Mouse (Mus musculus) lung, postnatal 4 days (tissue): ENCODE data around the gene Ooep.
A peak's percentile ranks its signal among the peaks of the same experiment; 100 is the strongest.
"Not testable (repeated sequence)": the region's sequence is repeated elsewhere in the genome, so short reads cannot be mapped to it uniquely, and the experiment has no call there.

Experiments used
- DNase-seq, 2 experiments: peaks; one replicate each; pipeline ENCODE4 v3.0.0; 2021

Gene Ooep

DNA sequence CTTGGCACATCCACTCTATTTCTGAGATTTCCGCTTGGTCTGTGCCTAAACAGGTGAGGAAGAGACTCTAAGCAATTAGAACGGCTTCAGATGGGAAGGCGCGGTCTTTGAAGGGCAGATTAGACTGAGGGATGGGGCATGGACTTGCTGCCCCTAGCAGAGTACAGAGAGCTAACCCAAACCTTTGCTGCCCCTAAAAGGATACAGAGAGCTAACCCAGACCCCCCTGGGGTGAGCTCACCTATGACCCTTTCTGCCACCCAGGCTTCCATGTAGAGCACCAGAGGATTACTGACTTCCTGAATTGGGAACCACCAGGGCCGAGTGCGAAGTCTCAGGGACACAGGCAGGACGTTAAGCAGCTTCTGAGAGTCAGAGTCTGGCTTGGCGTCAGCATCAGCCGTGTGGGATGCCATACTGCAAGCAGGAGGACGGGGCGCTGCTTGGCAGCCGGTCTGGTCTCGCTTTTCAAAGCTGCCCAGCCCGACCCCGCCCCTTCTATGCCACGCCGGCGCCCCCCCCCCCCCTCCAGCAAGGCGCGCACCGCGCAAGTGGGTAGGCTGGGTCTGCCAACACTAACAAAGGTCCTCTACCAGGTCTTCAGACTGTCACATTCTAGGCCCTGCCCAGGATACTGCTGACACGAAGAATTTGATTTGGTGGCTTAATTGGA is at the start of gene Ooep:
Gene Ooep, minus strand, starts transcription at position 613 of the 673 bp plus-strand sequence.
- peak; percentile 15 to 42 for DNase-seq

DNA sequence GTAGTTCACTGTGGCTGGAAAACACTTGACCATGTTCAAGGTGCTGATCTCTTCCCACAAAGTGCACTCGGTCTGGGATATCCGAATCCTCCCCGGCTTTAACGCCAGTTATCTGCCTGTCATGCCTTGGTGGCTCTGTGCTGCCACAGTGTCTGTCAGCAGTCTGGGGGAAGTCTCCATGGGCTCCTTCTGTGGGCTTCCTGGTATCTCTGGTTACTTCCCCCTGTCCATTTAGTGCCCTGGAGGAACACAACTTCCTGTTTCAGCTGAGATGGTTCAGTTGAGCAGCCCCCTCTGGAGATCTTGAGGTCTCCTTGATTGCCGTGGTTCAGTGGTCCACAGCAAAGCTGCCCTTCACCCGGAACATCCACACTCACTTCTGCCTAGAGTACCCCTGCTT is 49.7 kb upstream of the Ooep start:
- peak in 1 of 2 experiments; percentile 17 for DNase-seq

DNA sequence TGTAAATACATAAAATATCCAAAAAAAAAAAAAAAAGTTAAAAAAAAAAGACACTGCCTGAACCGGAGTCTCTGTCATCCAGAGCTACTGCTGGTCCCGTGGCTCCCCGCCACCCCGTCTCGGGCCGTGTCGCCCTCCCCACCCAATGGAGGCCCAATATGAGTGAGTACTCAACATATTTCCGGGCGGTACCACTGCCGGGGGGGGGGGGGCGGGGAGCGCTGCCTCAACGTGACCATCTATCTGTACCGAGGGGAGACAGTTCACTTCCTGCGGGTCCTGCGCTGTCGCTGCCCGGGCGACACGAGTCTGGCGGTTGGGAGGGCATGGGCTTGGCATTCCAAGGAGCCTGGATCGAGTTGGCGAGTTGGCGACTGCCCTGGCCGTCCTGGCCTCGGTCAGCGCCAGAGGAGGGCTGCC is 48.8 kb upstream of the Ooep start:
- DNase-seq, result peak; percentile 24 to 29

DNA sequence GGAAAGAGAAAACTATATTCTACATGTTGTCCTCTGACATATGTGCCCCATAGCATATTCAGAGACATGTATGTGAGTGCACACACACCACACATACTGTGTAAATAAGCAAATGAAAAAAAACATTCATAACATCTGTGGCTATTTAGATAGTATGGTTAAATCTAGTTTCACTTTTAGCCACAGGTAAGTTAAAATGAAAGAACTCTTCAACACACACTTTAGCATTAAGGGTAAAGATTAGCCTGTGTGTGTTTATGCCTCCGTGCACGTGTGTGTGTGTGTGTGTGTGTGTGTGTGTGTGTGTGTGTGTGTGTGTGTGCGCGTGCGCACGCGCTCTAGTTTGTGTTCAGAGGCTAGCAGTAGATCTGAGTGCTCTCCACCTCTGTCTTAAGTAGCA is 23.1 kb upstream of the Ooep start:
- DNase-seq, result no peak

DNA sequence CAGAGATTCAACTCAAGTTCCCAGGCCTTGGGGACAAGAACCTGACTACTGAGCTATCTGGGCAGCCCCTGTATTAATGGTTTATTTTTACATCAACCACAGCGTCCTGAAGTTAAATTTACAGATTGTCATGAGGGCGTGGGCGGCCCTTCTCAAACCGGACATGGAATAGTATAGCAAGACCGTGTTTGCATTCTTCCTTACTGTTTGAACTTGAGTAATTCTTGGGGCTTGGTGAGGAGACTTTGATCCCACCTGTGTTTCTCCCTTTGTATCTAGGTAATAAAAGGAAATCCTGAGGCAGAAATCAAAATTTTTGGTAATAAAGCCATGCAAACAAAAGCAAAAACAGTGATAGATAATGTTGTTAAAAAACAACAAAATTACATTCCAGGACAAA is 22.0 kb upstream of the Ooep start:
- DNase-seq, result no peak

DNA sequence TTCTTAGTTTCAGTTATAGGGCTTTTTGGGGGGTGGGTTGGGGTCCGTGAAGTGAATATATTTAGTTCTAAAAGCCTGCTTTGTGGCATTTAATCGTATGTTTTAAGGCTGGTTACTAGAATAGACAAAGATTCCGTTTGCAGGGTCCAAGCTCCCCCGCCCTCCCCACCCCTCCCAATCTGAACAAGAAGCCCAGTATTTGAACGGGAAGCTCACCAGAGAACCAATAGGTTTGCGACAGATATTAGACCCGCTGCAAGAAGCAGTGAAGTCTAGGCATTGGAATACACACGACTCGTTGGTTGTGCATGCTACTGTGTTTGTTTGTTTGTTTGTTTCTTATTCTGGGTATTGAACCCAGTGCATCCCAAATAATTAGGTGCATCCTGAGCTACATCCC is 18.0 kb upstream of the Ooep start:
- DNase-seq, result no peak

GRCm38 (mm10) chr9:78395630-78396351 is 17.3 kb upstream of the Ooep start, which contains the start of gene Ddx43:
Gene Ddx43, plus strand, starts transcription at chr9:78395777.
- peak; percentile 39 to 68 for DNase-seq

GRCm38 (mm10) chr9:78395244-78395629 is 16.7 kb upstream of the Ooep start:
- DNase-seq, result no peak

- DNase-seq, result no peak
These were observed 16.1 kb upstream of the Ooep start for GRCm38 (mm10) chr9:78394602-78395001.

- no peak for DNase-seq
These were observed 15.2 kb upstream of the Ooep start for GRCm38 (mm10) chr9:78393741-78394140.

GRCm38 (mm10) chr9:78389981-78390380 is 11.5 kb upstream of the Ooep start:
- DNase-seq, result no peak

- no peak for DNase-seq
These were observed 8.4 kb upstream of the Ooep start for GRCm38 (mm10) chr9:78386947-78387346.

DNA sequence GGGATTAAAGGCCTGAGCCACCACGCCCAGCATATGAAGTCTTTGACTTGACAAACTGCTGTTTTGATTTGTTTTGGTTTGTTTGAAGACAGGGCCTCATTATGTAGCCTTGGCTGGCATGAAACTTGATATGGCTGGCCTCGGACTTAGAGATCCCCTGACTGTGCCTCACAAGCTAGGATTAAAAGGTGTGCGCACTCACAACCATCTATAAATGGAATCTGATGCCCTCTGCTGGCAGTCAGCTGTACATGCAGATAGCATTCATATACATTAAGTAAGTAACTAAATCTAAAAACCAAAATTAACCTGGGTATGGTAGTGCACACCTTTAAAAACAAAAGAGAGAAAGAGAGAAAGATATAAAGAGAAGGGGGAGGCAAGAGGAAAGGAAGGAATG is 7.4 kb upstream of the Ooep start:
- peak in 1 of 2 experiments; percentile 8 for DNase-seq

DNA sequence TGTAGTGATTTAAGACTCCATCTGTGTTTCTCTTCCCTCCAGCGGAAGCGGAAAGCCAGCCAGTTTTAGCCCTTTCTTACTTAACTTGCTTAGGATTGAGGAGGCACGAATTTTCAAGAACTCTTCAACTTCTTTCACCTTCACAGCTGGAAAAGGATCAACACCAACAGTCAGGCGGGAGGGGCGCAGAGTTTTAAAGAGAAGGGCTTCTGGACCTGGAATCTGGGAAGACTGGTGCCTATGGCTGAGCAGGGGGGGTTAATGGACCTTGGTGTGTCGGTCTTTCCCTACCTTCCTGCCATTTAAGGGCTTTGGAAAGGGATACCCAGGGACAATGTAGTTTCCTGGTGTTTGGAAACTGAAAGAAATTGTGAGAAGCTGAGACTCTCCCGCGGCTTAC is 979 bp downstream of the Ooep start:
- DNase-seq, result no peak

- DNase-seq, result no peak
These were observed 3.0 kb downstream of the Ooep start for GRCm38 (mm10) chr9:78375486-78375885.

DNA sequence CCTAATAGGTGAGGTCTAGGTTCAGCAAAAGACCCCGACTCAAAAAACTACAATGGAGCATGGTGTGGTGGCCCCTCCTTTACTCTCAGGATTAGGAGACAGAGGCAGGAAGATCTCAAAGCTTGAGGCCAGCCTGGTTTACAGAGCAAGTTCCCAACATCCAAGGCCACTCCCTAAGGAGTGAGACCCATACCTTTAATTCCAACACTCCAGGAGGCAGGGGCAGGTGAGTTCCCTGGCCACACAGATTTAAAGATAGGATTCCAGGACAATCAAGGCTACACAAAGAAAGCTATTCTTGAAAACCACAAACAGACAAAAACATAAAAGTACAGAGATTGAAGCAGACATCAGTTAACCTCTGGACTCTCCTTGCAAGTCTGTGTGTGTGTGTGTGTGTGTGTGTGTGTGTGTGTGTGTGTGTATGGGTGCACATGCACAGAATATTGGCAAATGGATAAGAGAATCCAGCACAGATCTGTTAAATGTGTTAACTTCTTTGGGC is 3.6 kb downstream of the Ooep start:
- no peak for DNase-seq

DNA sequence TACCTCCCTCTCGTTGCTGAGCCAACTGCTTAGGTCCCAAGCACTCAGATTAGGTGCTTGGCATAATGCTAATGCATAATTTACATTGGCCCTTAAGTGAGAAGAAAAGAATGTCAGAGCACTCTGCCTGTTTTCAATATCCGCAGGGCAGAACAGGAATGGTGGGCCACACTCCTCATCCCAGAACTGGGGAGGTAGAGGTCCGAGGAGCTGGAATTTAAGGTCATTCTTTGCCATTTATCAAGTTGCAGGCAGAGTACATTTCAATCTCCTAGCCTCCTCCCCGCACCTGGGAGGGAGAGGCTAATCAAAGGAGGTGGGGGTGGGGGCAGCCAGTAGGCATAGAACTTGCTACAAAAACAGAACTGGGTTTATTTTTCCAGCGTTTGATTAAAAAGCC is 4.1 kb downstream of the Ooep start:
- DNase-seq, result no peak

GRCm38 (mm10) chr9:78372827-78373504 is 5.6 kb downstream of the Ooep start:
- no peak for DNase-seq

GRCm38 (mm10) chr9:78371441-78371840 is 7.1 kb downstream of the Ooep start:
- no peak for DNase-seq

DNA sequence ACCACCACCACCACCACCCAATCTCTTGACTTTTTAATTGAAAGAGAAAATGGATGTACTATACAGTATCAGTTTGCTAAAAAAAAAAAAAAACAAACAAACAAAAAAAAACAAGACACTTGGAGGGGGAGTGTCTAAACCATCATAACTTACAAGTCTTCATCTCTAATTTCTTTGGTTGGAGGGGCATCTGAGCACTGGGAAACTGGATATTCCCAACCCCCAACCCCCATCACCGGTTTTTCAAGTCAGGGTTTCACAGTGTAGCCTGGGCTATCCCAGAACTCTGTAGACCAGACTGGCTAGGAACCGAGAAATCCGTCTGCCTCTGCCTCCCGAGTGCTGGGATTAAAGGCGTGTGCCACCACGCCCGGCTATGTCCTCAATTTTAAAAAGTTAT is 8.7 kb downstream of the Ooep start:
- DNase-seq, result no peak

DNA sequence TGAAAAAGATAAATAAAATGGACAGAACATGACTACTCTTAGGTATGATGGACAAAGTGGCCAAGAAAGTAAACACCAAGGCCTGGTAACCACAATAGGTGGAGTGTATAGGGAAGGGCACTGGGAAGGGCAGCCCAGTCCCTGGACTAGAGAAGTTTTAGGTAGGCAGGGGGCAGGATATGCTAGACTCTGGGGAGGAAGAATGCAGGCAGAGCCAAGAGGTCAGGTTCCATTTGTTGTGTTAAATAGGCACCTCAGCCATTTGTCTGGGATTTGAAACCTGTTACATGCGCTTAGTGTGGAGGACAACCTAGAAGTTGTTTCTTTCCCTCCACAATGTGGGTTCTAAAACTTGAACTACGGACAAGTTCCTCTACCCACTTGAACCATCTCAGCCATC is 9.2 kb downstream of the Ooep start:
- no peak for DNase-seq

DNA sequence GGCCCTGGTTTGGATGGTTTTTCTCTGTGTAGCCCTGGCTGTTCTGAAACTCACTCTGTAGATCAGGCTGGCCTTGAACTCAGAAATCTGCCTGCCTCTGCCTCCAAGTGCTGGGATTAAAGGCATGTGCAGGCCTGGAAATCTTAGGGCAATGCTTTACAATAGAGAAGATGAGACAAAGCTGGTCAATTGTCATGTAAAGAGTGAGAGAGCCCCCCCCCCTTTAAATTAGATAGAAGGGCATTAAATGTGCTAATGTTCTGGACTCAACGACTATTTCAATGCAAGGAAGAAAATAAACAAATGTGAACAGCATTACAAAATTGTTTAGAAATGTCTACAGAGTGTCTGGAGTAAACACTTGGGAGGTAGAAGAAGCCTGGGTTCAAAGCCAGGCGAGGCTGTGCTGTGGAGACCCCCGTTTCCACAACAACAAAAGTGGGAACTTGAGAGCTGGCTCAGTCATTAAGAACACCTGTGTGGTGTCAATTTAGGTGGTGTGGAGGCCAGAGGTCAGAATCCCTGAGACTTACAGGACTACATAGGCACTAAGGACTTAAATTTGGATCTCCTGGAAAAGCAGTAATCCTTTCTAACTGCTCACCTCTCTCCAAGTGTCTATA is 9.7 kb downstream of the Ooep start:
- no peak for DNase-seq

DNA sequence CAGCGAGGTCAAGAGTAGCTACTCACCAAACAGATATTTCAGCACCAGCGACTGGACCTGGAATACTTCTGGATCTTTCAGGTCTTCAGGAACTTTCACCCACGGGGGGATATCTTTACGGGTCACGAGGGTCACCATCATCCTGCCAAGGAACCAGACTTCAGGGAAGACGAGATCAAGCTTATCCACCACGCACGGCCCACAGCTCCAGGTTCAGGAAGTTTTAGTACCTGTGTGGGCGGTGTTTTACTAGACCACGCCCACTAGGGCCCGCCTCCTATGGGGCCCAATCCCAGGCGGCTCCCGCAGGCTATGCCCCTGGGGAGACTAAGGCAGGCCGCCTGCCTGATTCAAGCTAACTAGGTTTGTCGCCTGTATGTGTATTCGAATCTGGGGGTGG is 10.6 kb downstream of the Ooep start, which contains the start of gene Dppa5a:
Gene Dppa5a, minus strand, starts transcription at position 219 of the 400 bp plus-strand sequence.
- DNase-seq, result not testable (repeated sequence)
